Mouse (Mus musculus) macrophage (primary cell): ENCODE measurements at regions not wholly inside any gene's neighbourhood (a gene's known extent, or its start where the extent isn't known, plus 50 kb on each side); places are given as distances from the start of the nearest gene placed in this dataset.

Experiments
- H3K27ac ChIP-seq: fragments of 350-480 bp; formaldehyde crosslinking; 2 replicates; pipeline ENCODE4 v1.9.0; 2021
- H3K36me3 ChIP-seq: fragments of 350-480 bp; formaldehyde crosslinking; 2 replicates; pipeline ENCODE4 v1.9.0; 2021; ENCODE audit errors: inconsistent target
- H3K4me3 ChIP-seq: fragments of 350-480 bp; formaldehyde crosslinking; 2 replicates; pipeline ENCODE4 v1.9.0; 2021; ENCODE audit errors: inconsistent target
- H3K79me2 ChIP-seq: fragments of 350-480 bp; formaldehyde crosslinking; 2 replicates; pipeline ENCODE4 v1.9.0; 2021; ENCODE audit errors: inconsistent target
- WGBS: methylation state at CpG from one replicate; pipeline ENCODE4 v1.1.7; 2026; ENCODE audit warnings: inconsistent platforms; ENCODE audit not compliant: missing documents; 5-methylcytosine and 5-hydroxymethylcytosine counted together

GRCm38 (mm10) chr12:25213782-25214478 is 117.0 kb upstream of the Id2 start:
- H3K27ac ChIP-seq, result peak overlapping the region; percentile 95
- no peaks in the 10 kb centered on the region for H3K79me2 ChIP-seq
- WGBS, result 22% methylated on average over 11 of the region's 11 CpGs
- H3K36me3 ChIP-seq, result no peaks in the 10 kb centered on the region
- H3K4me3 ChIP-seq, result no peak overlapping the region

- no peak overlapping the region for H3K4me3 ChIP-seq
- no peaks in the 10 kb centered on the region for H3K36me3 ChIP-seq
- H3K79me2 ChIP-seq, result no peaks in the 10 kb centered on the region
- H3K27ac ChIP-seq, result no peak overlapping the region
- WGBS, result 96% methylated on average over 6 of the region's 6 CpGs
Observed at GRCm38 (mm10) chr12:25211331-25211730, 114.4 kb upstream of the Id2 start.

- 100% methylated on average over 3 of the region's 3 CpGs for WGBS
- no peaks in the 10 kb centered on the region for H3K36me3 ChIP-seq
- no peak overlapping the region for H3K27ac ChIP-seq
- no peak overlapping the region for H3K4me3 ChIP-seq
- H3K79me2 ChIP-seq, result no peaks in the 10 kb centered on the region
Observed at GRCm38 (mm10) chr12:25210597-25210996, 113.7 kb upstream of the Id2 start.

GRCm38 (mm10) chr12:25209333-25209728 is 112.4 kb upstream of the Id2 start:
- 80% methylated on average over 4 of the region's 4 CpGs for WGBS
- Histone ChIP-seq H3K27ac (peak overlapping the region; percentile 75), H3K36me3 (no peaks in the 10 kb centered on the region), H3K4me3 (no peak overlapping the region), H3K79me2 (no peaks in the 10 kb centered on the region)

GRCm38 (mm10) chr12:25208670-25209332 is 111.9 kb upstream of the Id2 start:
- H3K36me3 ChIP-seq, result no peaks in the 10 kb centered on the region
- WGBS, result 12% methylated on average over 11 of the region's 11 CpGs
- no peak overlapping the region for H3K4me3 ChIP-seq
- no peaks in the 10 kb centered on the region for H3K79me2 ChIP-seq
- peak overlapping the region; percentile 75 for H3K27ac ChIP-seq

- peak overlapping the region; percentile 46 for H3K27ac ChIP-seq
- H3K4me3 ChIP-seq, result no peak overlapping the region
- H3K79me2 ChIP-seq, result no peaks in the 10 kb centered on the region
- H3K36me3 ChIP-seq, result no peaks in the 10 kb centered on the region
- WGBS, result 12% methylated on average over 10 of the region's 10 CpGs
Observed at GRCm38 (mm10) chr12:25203371-25204067, 106.6 kb upstream of the Id2 start.

- H3K4me3 ChIP-seq, result no peak overlapping the region
- WGBS, result 92% methylated on average over 4 of the region's 4 CpGs
Observed at GRCm38 (mm10) chr12:25200161-25200560, 103.2 kb upstream of the Id2 start.

GRCm38 (mm10) chr12:25197757-25198156 is 100.8 kb upstream of the Id2 start:
- Histone ChIP-seq H3K36me3 (no peaks in the 10 kb centered on the region), H3K4me3 (no peak overlapping the region), H3K27ac (peak overlapping the region; percentile 15; the same call in 1 of the 2 replicates), H3K79me2 (no peaks in the 10 kb centered on the region)
- WGBS, result 21% methylated on average over 3 of the region's 4 CpGs

More at GRCm38 (mm10) chr12:25200161-25200560, 103.2 kb upstream of the Id2 start:
- Histone ChIP-seq H3K27ac (no peak overlapping the region), H3K79me2 (no peaks in the 10 kb centered on the region), H3K36me3 (no peaks in the 10 kb centered on the region)

GRCm38 (mm10) chr12:25196022-25196421 is 99.1 kb upstream of the Id2 start:
- Histone ChIP-seq H3K4me3 (no peak overlapping the region), H3K27ac (no peak overlapping the region), H3K79me2 (no peaks in the 10 kb centered on the region), H3K36me3 (no peaks in the 10 kb centered on the region)
- 96% methylated on average over 4 of the region's 4 CpGs for WGBS

- 81% methylated on average over 6 of the region's 6 CpGs for WGBS
- Histone ChIP-seq H3K36me3 (no peaks in the 10 kb centered on the region), H3K4me3 (no peak overlapping the region), H3K79me2 (no peaks in the 10 kb centered on the region), H3K27ac (no peak overlapping the region)
Observed at GRCm38 (mm10) chr12:25192216-25192615, 95.3 kb upstream of the Id2 start.

GRCm38 (mm10) chr12:25190360-25190759 is 93.4 kb upstream of the Id2 start:
- Histone ChIP-seq H3K27ac (peak overlapping the region; percentile 99), H3K4me3 (no peak overlapping the region), H3K36me3 (no peaks in the 10 kb centered on the region), H3K79me2 (no peaks in the 10 kb centered on the region)
- WGBS, result 4% methylated on average over 6 of the region's 6 CpGs

- no peak overlapping the region for H3K4me3 ChIP-seq
- no peaks in the 10 kb centered on the region for H3K79me2 ChIP-seq
- WGBS, result 10% methylated on average over 16 of the region's 16 CpGs
- H3K27ac ChIP-seq, result peak overlapping the region; percentile 99
- H3K36me3 ChIP-seq, result no peaks in the 10 kb centered on the region
Observed at GRCm38 (mm10) chr12:25189174-25189761, 92.3 kb upstream of the Id2 start.

GRCm38 (mm10) chr12:25188556-25188955 is 91.6 kb upstream of the Id2 start:
- Histone ChIP-seq H3K27ac (peak overlapping the region; percentile 99), H3K36me3 (no peaks in the 10 kb centered on the region), H3K79me2 (no peaks in the 10 kb centered on the region), H3K4me3 (no peak overlapping the region)
- WGBS, result 16% methylated on average over 3 of the region's 3 CpGs

- WGBS, result 36% methylated on average over 3 of the region's 3 CpGs
- H3K27ac ChIP-seq, result no peak overlapping the region
- H3K79me2 ChIP-seq, result no peaks in the 10 kb centered on the region
- no peaks in the 10 kb centered on the region for H3K36me3 ChIP-seq
- H3K4me3 ChIP-seq, result no peak overlapping the region
Observed at GRCm38 (mm10) chr12:25187216-25187615, 90.3 kb upstream of the Id2 start.

- Histone ChIP-seq H3K27ac (no peak overlapping the region), H3K4me3 (no peak overlapping the region), H3K79me2 (no peaks in the 10 kb centered on the region), H3K36me3 (no peaks in the 10 kb centered on the region)
- 84% methylated on average over 4 of the region's 4 CpGs for WGBS
Observed at GRCm38 (mm10) chr12:25182680-25183079, 85.7 kb upstream of the Id2 start.
